Mouse (Mus musculus) CH12.LX (cell line): ENCODE measurements around the gene Fam213a. TPM values are rescaled to one million over a fixed set of nuclear protein-coding genes. Genes with fewer than 3 reads are reported as not detected.

Experiments used
- DNase-seq: peaks from one replicate; pipeline ENCODE4 v3.0.0-alpha.2; 2013; ENCODE audit errors: extremely low read depth
- H3K27ac ChIP-seq: 2 replicates; pipeline ENCODE4 v1.5.1; 2012; ENCODE audit warnings: low read depth, mild to moderate bottlenecking, control low read depth, moderate library complexity; ENCODE audit not compliant: insufficient read depth
- H3K27me3 ChIP-seq: replicated peaks from 2 replicates; pipeline ENCODE3; 2012; ENCODE audit warnings: inconsistent platforms
- H3K36me3 ChIP-seq, 2 experiments: replicated peaks in 1 of 2; 2 replicates each; pipeline versions ENCODE3 to v1.6.1; 2012; ENCODE audit warnings: inconsistent platforms in 1 of 2, low read length in 1 of 2, mild to moderate bottlenecking in 1 of 2, mixed read lengths in 1 of 2, moderate library complexity in 1 of 2; ENCODE audit not compliant: control insufficient read depth in 1 of 2, insufficient read depth in 1 of 2
- H3K4me1 ChIP-seq, 2 experiments: 2 replicates each; pipeline ENCODE4 v1.6.1; 2012; ENCODE audit warnings: inconsistent platforms in 1 of 2, moderate library complexity in 1 of 2; ENCODE audit not compliant: insufficient read depth in 2 of 2, control insufficient read depth in 1 of 2
- H3K4me2 ChIP-seq: 2 replicates; pipeline ENCODE4 v1.6.1; 2012; ENCODE audit warnings: low read depth, mild to moderate bottlenecking, control low read depth; ENCODE audit not compliant: poor library complexity, insufficient read depth, severe bottlenecking
- H3K4me3 ChIP-seq, 3 experiments: fragments of 150-350 bp in 1 of 3; sonication (generic) in 1 of 3; replicated peaks in 1 of 3; 2 replicates each; pipeline versions ENCODE3 to v1.5.1; 2011 to 2012; ENCODE audit warnings: low read depth in 2 of 3, low read length in 2 of 3, mild to moderate bottlenecking in 2 of 3, moderate library complexity in 2 of 3, control low read depth in 1 of 3, improper control_type of control experiment in 1 of 3, inconsistent platforms in 1 of 3, mixed read lengths in 1 of 3; ENCODE audit not compliant: poor library complexity in 1 of 3
- H3K79me2 ChIP-seq: replicated peaks from 2 replicates; pipeline ENCODE4 v1.6.1; 2012; ENCODE audit warnings: mild to moderate bottlenecking, moderate library complexity; ENCODE audit not compliant: control insufficient read depth, poor library complexity, insufficient read depth, severe bottlenecking; ENCODE audit errors: extremely low read depth
- H3K9ac ChIP-seq: 2 replicates; pipeline ENCODE4 v1.6.1; 2012; ENCODE audit warnings: low read depth, mild to moderate bottlenecking, control low read depth, moderate library complexity; ENCODE audit not compliant: insufficient read depth
- H3K9me3 ChIP-seq: replicated peaks from 2 replicates; pipeline ENCODE3; 2012; ENCODE audit warnings: low read length, inconsistent platforms, mixed read lengths
- BHLHE40 ChIP-seq: IDR thresholded peaks from 2 replicates; pipeline ENCODE4 v1.6.1; 2011; ENCODE audit warnings: mild to moderate bottlenecking, low read depth, low read length, improper control_type of control experiment
- CHD1 ChIP-seq: IDR thresholded peaks from 2 replicates; pipeline ENCODE4 v1.6.1; 2012; ENCODE audit warnings: low read depth, low read length, improper control_type of control experiment, inconsistent platforms
- CHD2 ChIP-seq: IDR thresholded peaks from 2 replicates; pipeline ENCODE4 v1.6.1; 2011; ENCODE audit warnings: low read length, improper control_type of control experiment
- CTCF ChIP-seq, 2 experiments: IDR thresholded peaks in 1 of 2; conservative IDR thresholded peaks in 1 of 2; 2 replicates each; pipeline ENCODE4 v1.5.1; 2011 to 2012; ENCODE audit warnings: low read depth in 2 of 2, low read length in 2 of 2, improper control_type of control experiment in 1 of 2, inconsistent platforms in 1 of 2, mild to moderate bottlenecking in 1 of 2, moderate library complexity in 1 of 2
- E2F4 ChIP-seq: IDR thresholded peaks from 2 replicates; pipeline ENCODE4 v1.6.1; 2011; ENCODE audit warnings: low read depth, low read length, improper control_type of control experiment; ENCODE audit not compliant: insufficient replicate concordance
- ETS1 ChIP-seq: conservative IDR thresholded peaks from 2 replicates; pipeline ENCODE4 v1.6.1; 2012; ENCODE audit warnings: low read depth, mild to moderate bottlenecking, inconsistent platforms, low read length, improper control_type of control experiment, moderate library complexity
- JUND ChIP-seq: conservative IDR thresholded peaks from 2 replicates; pipeline ENCODE4 v1.6.1; 2011; ENCODE audit warnings: low read depth, low read length, improper control_type of control experiment
- KAT2A ChIP-seq: IDR thresholded peaks from 2 replicates; pipeline ENCODE4 v1.6.1; 2012; ENCODE audit warnings: low read length, improper control_type of control experiment, inconsistent platforms; ENCODE audit not compliant: insufficient replicate concordance
- MAFK ChIP-seq: IDR thresholded peaks from 2 replicates; pipeline ENCODE4 v1.6.1; 2011; ENCODE audit warnings: low read length, improper control_type of control experiment; ENCODE audit not compliant: insufficient replicate concordance
- MAX ChIP-seq: IDR thresholded peaks from 2 replicates; pipeline ENCODE4 v1.6.1; 2011; ENCODE audit warnings: low read length, improper control_type of control experiment
- MEF2A ChIP-seq: IDR thresholded peaks from 2 replicates; pipeline ENCODE4 v1.6.1; 2014; ENCODE audit warnings: low read depth, mild to moderate bottlenecking, inconsistent platforms, low read length, improper control_type of control experiment, borderline replicate concordance
- MXI1 ChIP-seq: IDR thresholded peaks from 2 replicates; pipeline ENCODE4 v1.6.1; 2011; ENCODE audit warnings: mild to moderate bottlenecking, low read depth, low read length, improper control_type of control experiment
- MYC ChIP-seq: IDR thresholded peaks from 2 replicates; pipeline ENCODE4 v1.6.1; 2011; ENCODE audit warnings: low read depth, mild to moderate bottlenecking, improper control_type of control experiment, low read length
- PAX5 ChIP-seq: IDR thresholded peaks from 2 replicates; pipeline ENCODE4 v1.6.1; 2012; ENCODE audit warnings: low read length, inconsistent platforms, mixed read lengths
- POLR2AphosphoS2 ChIP-seq: IDR thresholded peaks from 2 replicates; pipeline ENCODE4 v1.6.1; 2011; ENCODE audit warnings: low read depth, low read length, improper control_type of control experiment
- RAD21 ChIP-seq: IDR thresholded peaks from 2 replicates; pipeline ENCODE4 v1.6.1; 2011; ENCODE audit warnings: low read depth, mild to moderate bottlenecking, low read length, improper control_type of control experiment, moderate library complexity
- RCOR1 ChIP-seq: conservative IDR thresholded peaks from 2 replicates; pipeline ENCODE4 v1.6.1; 2012; ENCODE audit warnings: low read depth, mild to moderate bottlenecking, inconsistent platforms, low read length, improper control_type of control experiment
- SMC3 ChIP-seq: IDR thresholded peaks from 2 replicates; pipeline ENCODE4 v1.6.1; 2011; ENCODE audit warnings: low read depth, low read length, improper control_type of control experiment
- TCF12 ChIP-seq: IDR thresholded peaks from 2 replicates; pipeline ENCODE4 v1.6.1; 2014; ENCODE audit warnings: low read depth, mild to moderate bottlenecking, inconsistent platforms, low read length, improper control_type of control experiment
- USF1 ChIP-seq: IDR thresholded peaks from 2 replicates; pipeline ENCODE4 v1.6.1; 2014; ENCODE audit warnings: low read depth, mild to moderate bottlenecking, inconsistent platforms, low read length, improper control_type of control experiment
- USF2 ChIP-seq: conservative IDR thresholded peaks from 2 replicates; pipeline ENCODE4 v1.6.1; 2011; ENCODE audit warnings: low read depth, low read length, improper control_type of control experiment
- ZKSCAN1 ChIP-seq: IDR thresholded peaks from 2 replicates; pipeline ENCODE4 v1.6.1; 2012; ENCODE audit warnings: low read depth, inconsistent platforms, low read length, improper control_type of control experiment, borderline replicate concordance
- ZMIZ1 ChIP-seq: IDR thresholded peaks from 2 replicates; pipeline ENCODE4 v1.6.1; 2012; ENCODE audit warnings: low read depth, mild to moderate bottlenecking, inconsistent platforms, low read length, improper control_type of control experiment
- dilution Hi-C: fragments of 300-500 bp; cut with MboI; formaldehyde crosslinking; loops from 2 replicates; pipeline ENCODE4 v1.14.3; 2020; ENCODE audit warnings: low sequenced_read_pairs; ENCODE audit not compliant: extremely low pct_unique_long_range_greater_than_20kb, extremely low pct_ligation_motif_present
- in situ Hi-C: fragments of 300-500 bp; cut with MboI; formaldehyde crosslinking; loops from 3 replicates; pipeline ENCODE4 v1.14.3; 2019; ENCODE audit warnings: low sequenced_read_pairs, low pct_ligation_motif_present, low pct_unique_long_range_greater_than_20kb, mixed read lengths
- polyA plus RNA-seq: library from polyadenylated mRNA; unstranded; fragments of >175 nt; gene quantifications from 2 replicates; pipeline ENCODE4 v1.2.1, GENCODE M21; 2012; ENCODE audit warnings: low read depth; ENCODE audit not compliant: insufficient read length
- total RNA-seq, 2 experiments: library from RNA; depleted of rRNA; stranded (reverse); fragments of 300-350 nt in 1 of 2; fragments of >200 nt in 1 of 2; gene quantifications; 2 replicates each; pipeline ENCODE4 v1.2.3; 2012 to 2014

The Fam213a gene
- total and polyA plus RNA-seq, 3 experiments: 11.6 to 17.1 (median 14.1) TPM

DNA sequence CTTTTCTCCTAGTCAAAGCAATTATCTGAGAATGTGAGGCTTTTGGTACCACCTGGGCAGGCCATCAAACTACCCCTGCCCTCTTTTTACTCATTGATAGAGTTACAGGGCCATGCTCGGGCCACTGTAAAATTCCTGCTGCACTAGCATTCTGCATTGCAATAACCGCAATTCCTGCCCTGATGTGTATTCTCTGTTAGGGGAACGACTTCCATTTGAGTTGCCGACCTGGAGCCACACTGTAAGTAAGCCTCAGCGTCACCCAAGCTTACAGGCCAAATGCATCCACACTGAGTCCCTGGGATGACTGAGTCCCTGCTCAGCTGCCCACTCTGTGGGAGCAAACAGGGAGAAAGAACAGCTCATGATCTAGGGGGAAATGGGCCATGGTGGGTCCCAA is 12.0 kb downstream of the Fam213a start:
- Histone ChIP-seq H3K9ac (no peak overlapping the region), H3K4me1 (peaks cover 10 to 53% of the 10 kb centered on the region in 2 experiments; a peak in 3 of 4 replicates), H3K4me3 (no peak overlapping the region), H3K36me3 (peaks cover 0 to 12% of the 10 kb centered on the region in 2 experiments), H3K9me3 (no peaks in the 10 kb centered on the region), H3K4me2 (no peak overlapping the region), H3K27me3 (no peaks in the 10 kb centered on the region), H3K27ac (no peak overlapping the region), H3K79me2 (no peaks in the 10 kb centered on the region)
- dilution Hi-C loops (no loop called here), in situ Hi-C loops (no loop called here)
- no peak for DNase-seq
- no peak for TF ChIP-seq E2F4
- TF ChIP-seq BHLHE40: no peak
- no peak for TF ChIP-seq ETS1
- no peak for TF ChIP-seq JUND
- no peak for TF ChIP-seq MXI1
- no peak for TF ChIP-seq MEF2A
- TF ChIP-seq USF1: no peak
- TF ChIP-seq SMC3: no peak
- TF ChIP-seq MAX: no peak
- no peak for TF ChIP-seq RCOR1
- TF ChIP-seq TCF12: no peak
- TF ChIP-seq KAT2A: no peak
- TF ChIP-seq ZKSCAN1: no peak

DNA sequence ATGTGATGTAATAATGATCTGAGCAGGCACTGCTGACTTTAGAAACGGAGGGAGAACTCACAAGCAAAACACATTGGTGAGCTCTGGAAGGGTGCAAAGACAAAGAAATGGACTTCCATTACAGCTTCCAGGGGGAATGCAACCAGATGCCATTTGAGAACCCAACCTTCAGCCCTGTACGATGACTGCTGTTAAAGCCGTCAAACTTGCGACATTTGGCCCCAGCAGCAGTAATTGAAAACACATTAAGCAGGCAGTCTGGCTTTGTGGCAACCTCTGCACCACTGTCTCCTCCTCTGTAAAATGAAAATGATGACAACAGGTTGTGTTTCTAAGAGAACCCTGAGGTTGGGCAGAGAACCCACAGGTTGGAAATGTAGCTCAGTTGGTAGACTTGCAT is 12.8 kb downstream of the Fam213a start:
- dilution Hi-C loops: no loop called here
- in situ Hi-C loops: no loop called here
- no peaks in the 10 kb centered on the region for H3K79me2 ChIP-seq
- no peak for DNase-seq
- H3K4me2 ChIP-seq: no peak overlapping the region
- H3K4me1 ChIP-seq: peaks cover 10 to 54% of the 10 kb centered on the region in 2 experiments; a peak in 3 of 4 replicates
- H3K27me3 ChIP-seq: no peaks in the 10 kb centered on the region
- H3K9ac ChIP-seq: no peak overlapping the region
- peaks cover 0 to 12% of the 10 kb centered on the region in 2 experiments for H3K36me3 ChIP-seq
- no peak overlapping the region for H3K4me3 ChIP-seq
- TF ChIP-seq JUND: no peak
- TF ChIP-seq MYC: no peak
- TF ChIP-seq USF2: no peak
- no peak for TF ChIP-seq ETS1
- TF ChIP-seq RAD21: no peak
- no peak for TF ChIP-seq SMC3
- TF ChIP-seq CHD2: no peak
- TF ChIP-seq CTCF (conservative IDR thresholded peaks at IDR 0.05 in 1 of 2, IDR thresholded peaks at IDR 0.05 in 1 of 2; ENCODE audit: low read depth in 2 of 2, low read length in 2 of 2): no peak
- TF ChIP-seq MXI1: no peak
- no peak for TF ChIP-seq ZKSCAN1
- no peak for TF ChIP-seq ZMIZ1
- TF ChIP-seq POLR2AphosphoS2: no peak
- TF ChIP-seq RCOR1: no peak
- TF ChIP-seq PAX5: no peak
- TF ChIP-seq E2F4: no peak
- no peak for TF ChIP-seq CHD1
- no peak for TF ChIP-seq MAFK
- H3K27ac ChIP-seq: peak overlapping the region; percentile 80
- no peaks in the 10 kb centered on the region for H3K9me3 ChIP-seq
